18 mouse cellular contexts compared by ENCODE assay signal in the genomic region with DNA sequence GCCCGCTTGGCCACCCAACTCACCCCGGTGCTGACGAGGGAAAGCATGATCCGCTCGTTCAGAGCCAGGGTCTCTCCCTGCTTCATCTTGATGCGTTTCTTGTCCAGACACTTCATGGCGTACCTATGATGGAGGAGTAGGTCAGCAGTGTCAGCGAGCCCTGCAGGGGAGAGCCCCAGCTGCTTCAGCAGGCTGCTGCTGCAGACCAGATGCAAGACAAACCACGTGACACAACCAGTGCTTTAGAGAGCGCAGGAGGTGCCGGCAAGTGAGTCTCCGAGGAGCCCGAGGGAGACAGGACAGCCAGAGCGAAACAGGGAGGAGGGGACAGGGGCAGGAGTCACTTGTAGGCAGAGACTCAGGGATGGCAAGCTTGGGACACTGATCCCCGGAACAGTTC.
"Had no signal": no experiment of that assay in that cellular context is flagged by ENCODE, and none has a peak within 500 bp of the region (broad histone marks: within the 10 kb centered on the region; RNA-seq: fewer than 3 reads in every experiment).

No protein-coding gene starts in this region.

- H3K9me3 ChIP-seq: limb, embryonic 12.5 days; limb, embryonic 15.5 days; midbrain, embryonic 12.5 days; midbrain, embryonic 15.5 days; neural tube, embryonic 12.5 days; neural tube, embryonic 15.5 days had no signal

- H3K9ac ChIP-seq: limb, embryonic 12.5 days; limb, embryonic 15.5 days; liver, embryonic 14.5 days; liver, postnatal 0 days; lung, embryonic 14.5 days; midbrain, embryonic 12.5 days; midbrain, embryonic 15.5 days; neural tube, embryonic 12.5 days; neural tube, embryonic 15.5 days had no signal

- H3K27me3 ChIP-seq: limb, embryonic 12.5 days; limb, embryonic 15.5 days; midbrain, embryonic 12.5 days; midbrain, embryonic 15.5 days; neural tube, embryonic 12.5 days; neural tube, embryonic 15.5 days had no signal

- DNase-seq: kidney, adult 9 months; kidney, postnatal 14 days; kidney, postnatal 4 days; left cerebral cortex, postnatal 4 days; liver, postnatal 0 days; lung, embryonic 14.5 days; right cerebral cortex, adult 18-20 months; right cerebral cortex, postnatal 25 days had no signal

- H3K4me1 ChIP-seq: midbrain, embryonic 12.5 days; midbrain, embryonic 15.5 days; neural tube, embryonic 12.5 days had no signal

- H3K4me2 ChIP-seq: limb, embryonic 12.5 days; limb, embryonic 15.5 days; liver, embryonic 11.5 days; lung, embryonic 14.5 days; midbrain, embryonic 12.5 days; midbrain, embryonic 15.5 days; neural tube, embryonic 12.5 days; neural tube, embryonic 15.5 days had no signal

- H3K4me3 ChIP-seq: limb, embryonic 12.5 days; limb, embryonic 15.5 days; midbrain, embryonic 12.5 days; midbrain, embryonic 15.5 days; neural tube, embryonic 12.5 days; neural tube, embryonic 15.5 days had no signal

- H3K27ac ChIP-seq: limb, embryonic 12.5 days; limb, embryonic 15.5 days; liver, embryonic 14.5 days; macrophage; midbrain, embryonic 12.5 days; midbrain, embryonic 15.5 days; neural tube, embryonic 12.5 days; neural tube, embryonic 15.5 days had no signal

- ATAC-seq: liver, postnatal 0 days; lung, postnatal 0 days; midbrain, embryonic 15.5 days had no signal
